Mouse (Mus musculus): Measurements from ENCODE around the gene Ccnjl. TPM values are rescaled to one million over a fixed set of nuclear protein-coding genes. Genes with fewer than 3 reads are reported as not detected.
A peak's percentile ranks its signal among the peaks of the same experiment; 100 is the strongest.

Gene Ccnjl
- polyA plus RNA-seq, 1 experiment from 2014 or later = 40.3 TPM

- Histone ChIP-seq H3K4me1 (no peaks in the 10 kb centered on the region), H3K9me3 (replicated peaks) (peaks cover 4% of the 10 kb centered on the region; the same call in 1 of the 2 replicates), H3K36me3 (no peaks in the 10 kb centered on the region), H3K27ac (replicated peaks) (no peak overlapping the region), H3K27me3 (ENCODE audit: low read depth, poor library complexity, severe bottlenecking) (no peaks in the 10 kb centered on the region), H3K4me3 (no peak overlapping the region)
- no peak for DNase-seq (ENCODE audit: low spot score)
- 89% methylated on average over 6 of the region's 6 CpGs for WGBS
Measured at GRCm38 (mm10) chr11:43501256-43501655, 27.3 kb upstream of the Ccnjl start.

GRCm38 (mm10) chr11:43505188-43505587 is 23.4 kb upstream of the Ccnjl start:
- Histone ChIP-seq H3K9me3 (replicated peaks) (no peaks in the 10 kb centered on the region), H3K4me3 (no peak overlapping the region)
- WGBS = 92% methylated on average over 7 of the region's 7 CpGs

GRCm38 (mm10) chr11:43507976-43508375 is 20.6 kb upstream of the Ccnjl start:
- Histone ChIP-seq H3K36me3 (no peaks in the 10 kb centered on the region), H3K9me3 (replicated peaks) (no peaks in the 10 kb centered on the region), H3K4me3 (no peak overlapping the region), H3K27ac (replicated peaks) (no peak overlapping the region), H3K4me1 (no peaks in the 10 kb centered on the region), H3K27me3 (ENCODE audit: low read depth, poor library complexity, severe bottlenecking) (no peaks in the 10 kb centered on the region)
- 84% methylated on average over 6 of the region's 6 CpGs for WGBS
- DNase-seq (ENCODE audit: low spot score) = no peak

More at GRCm38 (mm10) chr11:43505188-43505587, 23.4 kb upstream of the Ccnjl start:
- Histone ChIP-seq H3K4me1 (no peaks in the 10 kb centered on the region), H3K36me3 (no peaks in the 10 kb centered on the region), H3K27ac (replicated peaks) (no peak overlapping the region), H3K27me3 (ENCODE audit: low read depth, poor library complexity, severe bottlenecking) (no peaks in the 10 kb centered on the region)
- no peak for DNase-seq (ENCODE audit: low spot score)

GRCm38 (mm10) chr11:43509878-43510277 is 18.7 kb upstream of the Ccnjl start:
- Histone ChIP-seq H3K9me3 (replicated peaks) (no peaks in the 10 kb centered on the region), H3K4me3 (no peak overlapping the region), H3K27me3 (ENCODE audit: low read depth, poor library complexity, severe bottlenecking) (no peaks in the 10 kb centered on the region), H3K4me1 (no peaks in the 10 kb centered on the region), H3K36me3 (no peaks in the 10 kb centered on the region), H3K27ac (replicated peaks) (no peak overlapping the region)
- WGBS = 92% methylated on average over 5 of the region's 5 CpGs
- no peak for DNase-seq (ENCODE audit: low spot score)

GRCm38 (mm10) chr11:43512661-43513190 is 15.9 kb upstream of the Ccnjl start:
- H3K27ac ChIP-seq (replicated peaks) = no peak overlapping the region
- no peaks in the 10 kb centered on the region for H3K9me3 ChIP-seq (replicated peaks)
- DNase-seq (ENCODE audit: low spot score) = no peak
- H3K4me3 ChIP-seq = no peak overlapping the region
- peaks cover 6% of the 10 kb centered on the region for H3K4me1 ChIP-seq
- H3K27me3 ChIP-seq (ENCODE audit: low read depth, poor library complexity, severe bottlenecking) = no peaks in the 10 kb centered on the region
- no peaks in the 10 kb centered on the region for H3K36me3 ChIP-seq
- WGBS = 73% methylated on average over 2 of the region's 2 CpGs

GRCm38 (mm10) chr11:43516344-43517021 is 12.1 kb upstream of the Ccnjl start:
- Histone ChIP-seq H3K36me3 (no peaks in the 10 kb centered on the region), H3K9me3 (replicated peaks) (no peaks in the 10 kb centered on the region), H3K27ac (replicated peaks) (peak overlapping the region; percentile 53; the same call in 1 of the 2 replicates), H3K4me3 (no peak overlapping the region), H3K27me3 (ENCODE audit: low read depth, poor library complexity, severe bottlenecking) (no peaks in the 10 kb centered on the region), H3K4me1 (peaks cover 11% of the 10 kb centered on the region)
- WGBS = 39% methylated on average over 8 of the region's 8 CpGs
- peak; percentile 62 for DNase-seq (ENCODE audit: low spot score)

GRCm38 (mm10) chr11:43517641-43518040 is 10.9 kb upstream of the Ccnjl start:
- H3K27ac ChIP-seq (replicated peaks) = no peak overlapping the region
- H3K27me3 ChIP-seq (ENCODE audit: low read depth, poor library complexity, severe bottlenecking) = no peaks in the 10 kb centered on the region
- no peaks in the 10 kb centered on the region for H3K36me3 ChIP-seq
- peaks cover 11% of the 10 kb centered on the region for H3K4me1 ChIP-seq
- no peak for DNase-seq (ENCODE audit: low spot score)
- no peak overlapping the region for H3K4me3 ChIP-seq
- 82% methylated on average over 11 of the region's 11 CpGs for WGBS
- no peaks in the 10 kb centered on the region for H3K9me3 ChIP-seq (replicated peaks)

GRCm38 (mm10) chr11:43518086-43518485 is 10.5 kb upstream of the Ccnjl start:
- Histone ChIP-seq H3K4me1 (peaks cover 11% of the 10 kb centered on the region), H3K9me3 (replicated peaks) (no peaks in the 10 kb centered on the region), H3K4me3 (no peak overlapping the region), H3K27ac (replicated peaks) (no peak overlapping the region), H3K36me3 (no peaks in the 10 kb centered on the region), H3K27me3 (ENCODE audit: low read depth, poor library complexity, severe bottlenecking) (no peaks in the 10 kb centered on the region)
- no peak for DNase-seq (ENCODE audit: low spot score)

GRCm38 (mm10) chr11:43518821-43519220 is 9.8 kb upstream of the Ccnjl start:
- Histone ChIP-seq H3K4me1 (peaks cover 11% of the 10 kb centered on the region), H3K9me3 (replicated peaks) (no peaks in the 10 kb centered on the region), H3K27ac (replicated peaks) (no peak overlapping the region), H3K4me3 (no peak overlapping the region), H3K36me3 (no peaks in the 10 kb centered on the region), H3K27me3 (ENCODE audit: low read depth, poor library complexity, severe bottlenecking) (no peaks in the 10 kb centered on the region)
- DNase-seq (ENCODE audit: low spot score) = no peak

GRCm38 (mm10) chr11:43520521-43520920 is 8.1 kb upstream of the Ccnjl start:
- no peak overlapping the region for H3K4me3 ChIP-seq
- H3K9me3 ChIP-seq (replicated peaks) = no peaks in the 10 kb centered on the region
- no peaks in the 10 kb centered on the region for H3K36me3 ChIP-seq
- no peak overlapping the region for H3K27ac ChIP-seq (replicated peaks)
- 0 out of 2 replicates have a peak, but pooled peaks cover 6% of the 10 kb centered on the region for H3K27me3 ChIP-seq (ENCODE audit: low read depth, poor library complexity, severe bottlenecking)
- H3K4me1 ChIP-seq = peaks cover 11% of the 10 kb centered on the region
- whole genome bisulfite sequencing = 84% methylated on average over 3 of the region's 3 CpGs
- no peak for DNase-seq (ENCODE audit: low spot score)

- DNase-seq (ENCODE audit: low spot score) = no peak
- WGBS = under 1% methylated on average over 25 of the region's 25 CpGs
- peaks cover 6% of the 10 kb centered on the region; the same call in 1 of the 2 replicates for H3K27me3 ChIP-seq (ENCODE audit: low read depth, poor library complexity, severe bottlenecking)
Measured at GRCm38 (mm10) chr11:43528078-43528682, 404 bp upstream of the Ccnjl start.

GRCm38 (mm10) chr11:43530043-43530442 is 1.5 kb downstream of the Ccnjl start:
- DNase-seq (ENCODE audit: low spot score) = no peak
- Histone ChIP-seq H3K27me3 (ENCODE audit: low read depth, poor library complexity, severe bottlenecking) (peaks cover 1% of the 10 kb centered on the region; the same call in 1 of the 2 replicates), H3K27ac (replicated peaks) (peak overlapping the region; percentile 97), H3K4me3 (peak overlapping the region; percentile 75), H3K9me3 (replicated peaks) (no peaks in the 10 kb centered on the region), H3K4me1 (peaks cover 36% of the 10 kb centered on the region), H3K36me3 (peaks cover 46% of the 10 kb centered on the region)
- 8% methylated on average over 3 of the region's 3 CpGs for WGBS

More at GRCm38 (mm10) chr11:43528078-43528682, 404 bp upstream of the Ccnjl start:
- Histone ChIP-seq H3K4me1 (peaks cover 36% of the 10 kb centered on the region), H3K9me3 (replicated peaks) (no peaks in the 10 kb centered on the region), H3K36me3 (peaks cover 28% of the 10 kb centered on the region), H3K27ac (replicated peaks) (peak overlapping the region; percentile 97), H3K4me3 (peak overlapping the region; percentile 75)

GRCm38 (mm10) chr11:43531619-43532018 is 3.0 kb downstream of the Ccnjl start:
- Histone ChIP-seq H3K4me3 (peak overlapping the region; percentile 75), H3K4me1 (peaks cover 39% of the 10 kb centered on the region), H3K9me3 (replicated peaks) (no peaks in the 10 kb centered on the region), H3K36me3 (peaks cover 62% of the 10 kb centered on the region), H3K27me3 (ENCODE audit: low read depth, poor library complexity, severe bottlenecking) (no peaks in the 10 kb centered on the region; the same call in 1 of the 2 replicates), H3K27ac (replicated peaks) (peak overlapping the region; percentile 24; the same call in 1 of the 2 replicates)
- no peak for DNase-seq (ENCODE audit: low spot score)
- 76% methylated on average over 5 of the region's 5 CpGs for WGBS

All from midbrain, embryonic 10.5 days (tissue).